Mouse (Mus musculus) lung, embryonic 14.5 days (tissue): ENCODE measurements at regions not wholly inside any gene's neighbourhood (a gene's known extent, or its start where the extent isn't known, plus 50 kb on each side); places are given as distances from the start of the nearest gene placed in this dataset.

Experiments
- ATAC-seq: fragments of 200-750 bp; cut with Nextera tagmentation; 2 replicates; pipeline ENCODE4 v1.8.0; 2017; ENCODE audit warnings: mild to moderate bottlenecking, moderate TSS enrichment, moderate library complexity; ENCODE audit not compliant: insufficient read depth
- DNase-seq: peaks from one replicate; pipeline ENCODE4 v3.0.0-alpha.2; 2015
- H3K27ac ChIP-seq: fragments of 300-500 bp; sonication (generic); 2 replicates; pipeline ENCODE4 v1.5.1; 2014; ENCODE audit warnings: low read depth, mild to moderate bottlenecking, moderate library complexity
- H3K27me3 ChIP-seq: fragments of 300-500 bp; sonication (generic); 2 replicates; pipeline ENCODE4 v1.6.1; 2014; ENCODE audit warnings: low read length, control low read depth; ENCODE audit not compliant: insufficient read depth
- H3K36me3 ChIP-seq: fragments of 300-500 bp; sonication (generic); 2 replicates; pipeline ENCODE4 v1.6.1; 2014; ENCODE audit warnings: control low read depth; ENCODE audit not compliant: insufficient read depth
- H3K4me1 ChIP-seq: fragments of 300-500 bp; sonication (generic); 2 replicates; pipeline ENCODE4 v1.6.1; 2014; ENCODE audit warnings: antibody characterized with exemption, control low read depth; ENCODE audit not compliant: insufficient read depth
- H3K4me2 ChIP-seq: fragments of 300-500 bp; sonication (generic); 2 replicates; pipeline ENCODE4 v1.6.1; 2014; ENCODE audit warnings: mild to moderate bottlenecking
- H3K4me3 ChIP-seq: fragments of 300-500 bp; sonication (generic); 2 replicates; pipeline ENCODE4 v1.5.1; 2014; ENCODE audit warnings: low read depth, low read length
- H3K9ac ChIP-seq: fragments of 300-500 bp; sonication (generic); 2 replicates; pipeline ENCODE4 v1.6.1; 2014
- H3K9me3 ChIP-seq: fragments of 300-500 bp; sonication (generic); 2 replicates; pipeline ENCODE4 v1.6.1; 2016; ENCODE audit warnings: low read depth, low read length, control low read depth
- CTCF ChIP-seq: IDR thresholded peaks from 2 replicates; pipeline ENCODE4 v1.5.1; 2016; ENCODE audit warnings: antibody characterized with exemption, low read depth
- WGBS: fragments of 180-500 bp; shearing (Covaris S2); extraction: QIAGEN DNeasy Blood & Tissue Kit; methylation state at CpG from one replicate; pipeline ENCODE4 v1.1.7; 2014; 5-methylcytosine and 5-hydroxymethylcytosine counted together

DNA sequence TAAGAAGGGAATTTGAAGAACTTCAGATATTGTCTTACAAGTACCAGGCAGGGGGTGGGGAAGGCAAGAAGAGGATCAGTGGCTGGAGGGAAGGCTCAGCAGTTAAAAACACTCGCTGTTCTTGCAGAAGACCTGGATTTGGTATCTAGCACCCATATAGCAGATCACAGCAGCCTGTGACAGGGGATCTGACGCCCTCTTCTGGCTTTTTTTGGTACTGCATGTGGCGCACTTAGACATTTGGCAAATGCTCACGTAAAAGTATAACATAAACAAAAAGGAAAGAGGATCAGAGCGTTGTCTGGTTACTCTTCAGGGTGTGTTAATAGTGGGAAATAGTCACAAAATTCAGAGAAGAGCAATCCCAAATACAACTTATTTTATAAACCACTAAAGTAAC, 213.1 kb upstream of the 4930535I16Rik start:
- Histone ChIP-seq H3K4me1 (no peaks in the 10 kb centered on the region), H3K27me3 (no peaks in the 10 kb centered on the region), H3K27ac (no peak overlapping the region), H3K36me3 (no peaks in the 10 kb centered on the region), H3K9me3 (no peaks in the 10 kb centered on the region), H3K4me2 (no peak overlapping the region), H3K4me3 (no peak overlapping the region), H3K9ac (no peak overlapping the region)
- DNase-seq (peak; percentile 22), ATAC-seq (no peak)
- WGBS: 66% methylated on average over 5 of the region's 5 CpGs
- TF ChIP-seq CTCF: peak; percentile 49

DNA sequence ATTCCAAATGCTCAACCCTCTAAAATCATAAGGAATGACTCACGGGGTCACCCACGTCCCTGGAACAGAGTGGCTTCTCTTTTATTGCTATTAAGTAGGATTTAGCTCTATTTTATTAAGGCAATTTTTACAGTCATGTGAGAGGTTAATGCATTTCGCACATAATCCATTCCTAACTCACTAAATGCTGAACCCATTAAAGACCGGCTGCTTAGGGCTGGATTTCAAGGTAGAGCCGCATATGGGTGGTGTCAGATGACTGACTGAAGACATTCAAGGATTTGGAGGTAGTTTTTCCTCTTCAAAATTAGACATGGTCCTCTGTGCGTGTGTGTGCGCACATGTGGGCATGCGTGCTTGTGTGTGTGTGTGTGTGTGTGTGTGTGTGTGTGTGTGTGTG, 208.4 kb upstream of the 4930535I16Rik start:
- ATAC-seq: no peak
- TF ChIP-seq CTCF: no peak
- Histone ChIP-seq H3K36me3 (no peaks in the 10 kb centered on the region), H3K27me3 (no peaks in the 10 kb centered on the region), H3K4me3 (no peak overlapping the region), H3K27ac (no peak overlapping the region), H3K9me3 (no peaks in the 10 kb centered on the region), H3K4me1 (no peaks in the 10 kb centered on the region), H3K9ac (no peak overlapping the region), H3K4me2 (no peak overlapping the region)
- DNase-seq: no peak
- WGBS: 50% methylated on average over 8 of the region's 8 CpGs

DNA sequence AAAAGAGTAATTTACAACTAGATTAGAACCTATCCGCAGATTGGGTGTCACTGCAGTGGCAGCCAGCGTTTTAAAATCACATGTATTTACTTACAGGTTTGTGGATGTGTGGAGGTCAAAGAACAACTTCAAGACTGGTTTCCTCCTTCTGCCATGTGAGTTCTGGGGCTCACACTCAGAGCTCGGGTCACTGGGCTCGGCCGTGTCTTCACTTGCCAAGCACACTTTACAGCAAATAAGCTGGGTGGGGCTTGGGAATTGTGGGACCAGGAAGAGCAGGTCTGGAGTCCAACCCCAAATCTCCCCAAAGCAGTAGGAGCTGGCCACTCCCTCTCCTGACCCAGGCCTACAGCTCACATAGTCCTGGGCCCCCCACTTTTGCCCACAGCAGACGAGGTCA, 202.5 kb upstream of the 4930535I16Rik start:
- TF ChIP-seq CTCF: no peak
- WGBS: 54% methylated on average over 6 of the region's 6 CpGs

DNA sequence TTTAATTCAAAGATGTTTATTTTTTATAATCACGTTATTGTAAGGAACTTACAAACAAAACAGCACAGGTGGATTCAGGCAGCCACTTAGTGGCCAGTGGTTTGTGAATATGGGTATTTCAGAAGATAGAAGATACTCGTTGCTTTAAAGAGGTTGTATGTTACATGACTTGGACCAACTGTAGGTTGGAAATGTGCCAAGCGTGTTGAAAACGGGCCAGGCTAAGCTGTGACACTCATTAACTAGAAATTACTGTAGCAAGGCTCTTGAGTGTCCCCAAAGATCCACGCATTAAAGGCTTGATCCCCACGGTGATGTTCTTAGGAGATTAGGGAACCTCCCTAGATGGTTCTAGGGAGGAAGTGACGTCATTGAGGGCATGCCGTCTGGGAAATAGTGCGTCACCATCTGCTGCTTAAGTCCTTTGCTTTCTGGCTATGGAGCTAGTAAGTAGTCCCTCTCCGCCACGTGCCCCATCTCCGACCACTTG, 196.1 kb upstream of the 4930535I16Rik start:
- H3K27me3 ChIP-seq: no peaks in the 10 kb centered on the region
- DNase-seq: peak; percentile 56
- H3K9ac ChIP-seq: no peak overlapping the region
- no peaks in the 10 kb centered on the region for H3K36me3 ChIP-seq
- no peak overlapping the region for H3K27ac ChIP-seq
- no peak for ATAC-seq
- no peak overlapping the region for H3K4me2 ChIP-seq
- no peak for TF ChIP-seq CTCF
- H3K4me3 ChIP-seq: no peak overlapping the region
- no peaks in the 10 kb centered on the region for H3K9me3 ChIP-seq
- WGBS: 73% methylated on average over 12 of the region's 12 CpGs
- H3K4me1 ChIP-seq: no peaks in the 10 kb centered on the region

More for the DNA sequence above, 202.5 kb upstream of the 4930535I16Rik start:
- ATAC-seq: no peak
- H3K4me2 ChIP-seq: no peak overlapping the region
- H3K27me3 ChIP-seq: no peaks in the 10 kb centered on the region
- H3K9ac ChIP-seq: no peak overlapping the region
- H3K9me3 ChIP-seq: no peaks in the 10 kb centered on the region
- DNase-seq: no peak
- H3K4me1 ChIP-seq: no peaks in the 10 kb centered on the region
- H3K36me3 ChIP-seq: no peaks in the 10 kb centered on the region
- H3K4me3 ChIP-seq: no peak overlapping the region
- H3K27ac ChIP-seq: no peak overlapping the region

DNA sequence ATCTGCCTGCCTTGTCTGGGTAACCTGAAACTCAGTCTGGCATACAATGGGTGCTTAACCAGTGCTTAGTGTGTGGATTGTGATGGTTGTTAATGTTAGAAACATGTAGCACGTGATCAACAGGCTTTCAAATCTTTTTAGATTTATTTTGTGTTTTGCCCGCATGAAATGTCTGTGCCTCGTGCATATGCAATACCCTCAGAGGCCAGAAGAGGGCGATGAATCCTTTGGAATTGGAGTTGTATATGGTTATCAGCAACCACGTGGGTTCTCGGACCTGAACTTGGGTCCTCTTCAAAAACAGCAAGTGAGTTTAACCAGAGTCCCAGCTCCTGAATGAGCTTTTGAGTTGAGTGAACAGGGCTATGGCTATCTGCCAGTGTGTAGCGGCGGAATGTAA, 192.9 kb upstream of the 4930535I16Rik start:
- Histone ChIP-seq H3K9ac (no peak overlapping the region), H3K4me3 (no peak overlapping the region), H3K4me2 (no peak overlapping the region), H3K27ac (no peak overlapping the region), H3K36me3 (no peaks in the 10 kb centered on the region), H3K9me3 (no peaks in the 10 kb centered on the region), H3K4me1 (no peaks in the 10 kb centered on the region), H3K27me3 (no peaks in the 10 kb centered on the region)
- peak; percentile 59 for TF ChIP-seq CTCF
- DNase-seq (peak; percentile 43), ATAC-seq (no peak)
- 63% methylated on average over 8 of the region's 8 CpGs for WGBS

DNA sequence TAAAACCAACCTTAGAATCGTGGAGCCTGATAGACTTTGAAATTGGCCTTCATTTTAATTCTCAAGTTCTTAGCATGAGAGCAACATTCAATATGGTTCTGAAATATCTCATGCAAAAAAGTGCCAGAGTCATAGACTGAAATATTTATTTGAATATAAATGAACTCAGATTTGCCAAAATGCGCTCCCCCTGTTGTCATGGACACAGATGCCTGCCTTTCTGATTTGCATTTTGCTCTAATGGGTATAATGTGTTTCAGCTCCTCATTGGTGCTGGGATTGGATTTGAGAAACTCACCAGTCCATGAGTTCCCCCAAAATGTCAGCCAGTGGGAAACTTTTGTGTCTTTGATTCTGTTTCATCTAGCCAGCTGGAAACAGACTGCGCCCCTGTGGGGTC, 191.5 kb upstream of the 4930535I16Rik start:
- no peaks in the 10 kb centered on the region for H3K27me3 ChIP-seq
- WGBS: 77% methylated on average over 3 of the region's 3 CpGs
- TF ChIP-seq CTCF: no peak

DNA sequence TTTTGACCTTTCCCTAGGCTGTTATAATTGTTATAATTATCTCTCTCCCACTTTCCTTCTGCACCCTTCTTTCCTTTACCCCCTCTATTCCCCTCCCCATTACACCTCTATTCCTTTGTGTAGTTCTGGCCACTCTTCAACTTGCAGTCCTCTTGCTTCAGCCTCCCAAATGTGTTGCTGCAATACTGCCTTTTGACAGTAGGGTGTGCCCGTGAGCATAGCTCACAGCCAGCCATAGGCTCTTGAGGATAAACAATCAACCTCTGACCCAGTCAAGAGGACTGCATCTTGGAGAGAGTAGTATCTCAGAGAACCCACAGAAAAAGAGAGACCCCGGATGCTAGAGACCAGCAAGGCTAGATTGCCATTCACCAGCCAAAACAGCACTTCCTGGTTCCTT, 184.9 kb upstream of the 4930535I16Rik start:
- TF ChIP-seq CTCF: peak; percentile 68

More for the DNA sequence above, 191.5 kb upstream of the 4930535I16Rik start:
- DNase-seq: no peak
- Histone ChIP-seq H3K9ac (no peak overlapping the region), H3K4me2 (no peak overlapping the region), H3K4me3 (no peak overlapping the region), H3K9me3 (no peaks in the 10 kb centered on the region), H3K27ac (no peak overlapping the region), H3K36me3 (no peaks in the 10 kb centered on the region), H3K4me1 (no peaks in the 10 kb centered on the region)
- no peak for ATAC-seq

DNA sequence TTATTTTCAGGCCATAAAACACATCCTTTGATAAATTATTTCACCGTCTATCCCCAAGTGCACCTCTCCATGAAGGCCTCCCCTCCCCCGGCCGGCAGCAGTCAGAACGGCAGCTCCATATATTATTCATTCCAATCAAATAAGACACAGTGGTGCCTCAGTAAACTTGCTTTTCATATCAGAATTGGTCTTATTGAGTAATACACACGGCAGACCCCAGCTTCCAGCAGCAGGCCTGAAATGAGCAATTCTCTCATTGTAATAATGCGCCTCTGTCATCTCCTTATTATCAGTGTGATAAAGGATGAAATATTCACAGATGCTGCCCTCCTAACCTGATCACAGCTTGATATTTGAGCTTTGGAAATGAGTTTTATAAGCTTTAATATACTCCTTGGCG, 169.0 kb upstream of the 4930535I16Rik start:
- Histone ChIP-seq H3K4me1 (no peaks in the 10 kb centered on the region), H3K9me3 (no peaks in the 10 kb centered on the region), H3K36me3 (no peaks in the 10 kb centered on the region), H3K4me2 (no peak overlapping the region), H3K9ac (no peak overlapping the region), H3K4me3 (no peak overlapping the region), H3K27ac (no peak overlapping the region), H3K27me3 (no peaks in the 10 kb centered on the region)
- no peak for TF ChIP-seq CTCF
- DNase-seq (no peak), ATAC-seq (no peak)
- 75% methylated on average over 7 of the region's 7 CpGs for WGBS

More for the DNA sequence above, 184.9 kb upstream of the 4930535I16Rik start:
- Histone ChIP-seq H3K9me3 (no peaks in the 10 kb centered on the region), H3K27ac (no peak overlapping the region), H3K4me3 (no peak overlapping the region), H3K9ac (no peak overlapping the region), H3K4me2 (no peak overlapping the region), H3K27me3 (no peaks in the 10 kb centered on the region), H3K4me1 (no peaks in the 10 kb centered on the region), H3K36me3 (no peaks in the 10 kb centered on the region)
- ATAC-seq: no peak
- peak; percentile 45 for DNase-seq
- WGBS: 35% methylated on average over 2 of the region's 2 CpGs
